Mouse (Mus musculus): ENCODE results near the gene Mtss1l. TPM values are rescaled to one million over a fixed set of nuclear protein-coding genes. Genes with fewer than 3 reads are reported as not detected.

The Mtss1l gene
- polyA plus RNA-seq, 1 experiment from 2014 or later, result 13.8 TPM

DNA sequence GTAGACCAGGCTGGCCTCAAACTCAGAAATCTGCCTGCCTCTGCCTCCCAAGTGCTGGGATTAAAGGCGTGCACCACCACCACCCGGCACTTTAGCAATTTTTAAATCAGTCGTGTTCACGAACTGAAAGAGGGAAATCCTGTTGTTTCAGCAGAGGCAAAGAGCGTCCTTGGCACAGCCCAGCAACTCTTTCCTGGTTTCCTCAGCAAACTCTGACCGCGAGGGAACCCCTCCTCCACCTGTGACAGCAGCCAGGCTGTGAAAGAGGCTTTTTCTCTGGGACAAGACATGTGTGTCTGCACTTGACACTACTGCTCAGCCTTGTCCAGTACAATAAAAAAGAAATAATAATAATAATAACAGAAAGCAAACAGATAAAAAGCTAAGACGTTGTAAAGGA, 65.7 kb downstream of the Mtss1l start:
- Histone ChIP-seq H3K9me3 (replicated peaks) (no peaks in the 10 kb centered on the region), H3K36me3 (no peaks in the 10 kb centered on the region), H3K4me2 (replicated peaks) (no peak overlapping the region), H3K4me3 (replicated peaks) (no peak overlapping the region), H3K4me1 (peaks cover 24% of the 10 kb centered on the region), H3K27ac (replicated peaks) (no peak overlapping the region), H3K9ac (no peak overlapping the region), H3K27me3 (no peaks in the 10 kb centered on the region)
- 78% methylated on average over 8 of the region's 8 CpGs for WGBS
- ATAC-seq (ENCODE audit: insufficient number of reproducible peaks, low FRiP score, low TSS enrichment, low read depth), result no peak

DNA sequence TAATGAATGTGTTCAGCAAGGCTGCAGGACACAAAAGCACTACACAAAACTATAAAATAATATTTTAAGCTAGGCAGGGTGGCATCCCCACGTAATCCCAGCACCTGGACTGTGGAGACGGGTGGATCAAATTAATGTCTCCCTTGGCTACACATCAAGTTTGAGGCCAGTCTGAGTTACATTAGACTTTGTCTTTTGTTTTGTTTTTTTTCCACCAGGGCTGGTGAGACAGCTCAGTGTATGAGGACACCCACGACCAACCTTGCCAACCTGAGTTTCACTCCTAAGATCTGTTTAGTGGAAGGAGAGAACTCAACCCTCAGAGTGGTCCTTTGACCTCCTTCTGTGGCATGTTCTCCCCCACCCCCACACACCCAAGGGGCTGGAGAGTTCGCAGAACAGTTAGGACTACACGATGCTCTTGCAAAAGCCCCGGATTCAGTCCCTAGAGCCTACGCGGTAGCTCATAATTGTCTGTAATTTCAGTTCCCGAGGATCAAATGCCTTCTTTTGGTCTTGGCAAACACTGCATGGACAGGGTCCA, 66.2 kb downstream of the Mtss1l start:
- no peak for ATAC-seq (ENCODE audit: insufficient number of reproducible peaks, low FRiP score, low TSS enrichment, low read depth)
- no peak overlapping the region for H3K27ac ChIP-seq (replicated peaks)
- 59% methylated on average over 9 of the region's 9 CpGs for WGBS

DNA sequence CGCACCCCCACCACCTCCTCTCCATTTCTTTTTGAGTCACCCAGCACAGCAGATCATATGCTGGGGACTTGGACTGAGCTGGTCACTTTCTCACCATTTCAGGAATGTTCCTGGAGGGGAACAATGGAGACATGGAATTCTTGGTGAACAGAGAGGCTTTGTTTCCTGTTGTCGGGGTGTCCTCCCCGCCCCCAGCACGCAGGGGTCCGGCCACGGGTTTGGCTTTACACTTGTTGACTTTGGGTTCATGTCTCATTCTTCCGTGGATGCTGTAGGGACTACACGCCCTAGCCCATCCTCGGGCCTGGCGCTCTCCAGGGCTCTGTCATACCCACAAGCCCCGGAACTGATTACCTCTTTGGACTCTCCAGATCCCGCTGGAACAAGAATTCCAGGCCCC, 67.7 kb downstream of the Mtss1l start:
- Histone ChIP-seq H3K27ac (replicated peaks) (peak overlapping the region; percentile 58), H3K4me2 (replicated peaks) (no peak overlapping the region; the same call in 1 of the 2 replicates), H3K36me3 (no peaks in the 10 kb centered on the region), H3K9me3 (replicated peaks) (no peaks in the 10 kb centered on the region), H3K9ac (no peak overlapping the region), H3K27me3 (no peaks in the 10 kb centered on the region), H3K4me3 (replicated peaks) (no peak overlapping the region), H3K4me1 (peaks cover 38% of the 10 kb centered on the region)
- ATAC-seq (ENCODE audit: insufficient number of reproducible peaks, low FRiP score, low TSS enrichment, low read depth), result no peak
- 50% methylated on average over 12 of the region's 12 CpGs for WGBS

More for the DNA sequence above, 66.2 kb downstream of the Mtss1l start:
- no peak overlapping the region for H3K4me2 ChIP-seq (replicated peaks)
- no peak overlapping the region for H3K4me3 ChIP-seq (replicated peaks)
- peaks cover 24% of the 10 kb centered on the region for H3K4me1 ChIP-seq
- no peaks in the 10 kb centered on the region for H3K36me3 ChIP-seq
- H3K27me3 ChIP-seq, result no peaks in the 10 kb centered on the region
- H3K9me3 ChIP-seq (replicated peaks), result no peaks in the 10 kb centered on the region
- no peak overlapping the region for H3K9ac ChIP-seq

DNA sequence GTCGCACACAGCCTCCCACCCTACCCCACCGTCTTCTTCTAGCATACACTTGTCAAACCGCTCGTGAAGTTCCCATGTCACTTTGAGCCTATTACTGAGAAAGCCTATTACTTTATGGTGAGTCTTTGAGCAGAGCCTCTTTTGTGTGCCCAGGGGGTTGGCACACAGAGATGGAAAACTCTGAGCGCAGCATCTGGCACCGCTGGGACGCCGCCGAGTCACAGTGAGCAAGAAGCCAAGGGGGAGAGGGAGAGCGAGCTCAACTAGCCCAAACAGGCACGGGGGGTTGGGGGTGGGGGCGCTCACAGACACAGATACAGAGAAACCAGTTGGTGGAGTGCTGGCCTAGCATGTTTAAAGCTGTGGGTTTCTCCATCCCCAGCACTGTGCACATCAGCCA, 68.3 kb downstream of the Mtss1l start:
- Histone ChIP-seq H3K9ac (no peak overlapping the region), H3K36me3 (no peaks in the 10 kb centered on the region), H3K9me3 (replicated peaks) (no peaks in the 10 kb centered on the region), H3K27ac (replicated peaks) (peak overlapping the region; percentile 58), H3K4me3 (replicated peaks) (no peak overlapping the region), H3K4me1 (peaks cover 38% of the 10 kb centered on the region), H3K4me2 (replicated peaks) (no peak overlapping the region; the same call in 1 of the 2 replicates), H3K27me3 (no peaks in the 10 kb centered on the region)
- 40% methylated on average over 12 of the region's 12 CpGs for WGBS
- no peak; the same call in 1 of the 2 replicates for ATAC-seq (ENCODE audit: insufficient number of reproducible peaks, low FRiP score, low TSS enrichment, low read depth)

DNA sequence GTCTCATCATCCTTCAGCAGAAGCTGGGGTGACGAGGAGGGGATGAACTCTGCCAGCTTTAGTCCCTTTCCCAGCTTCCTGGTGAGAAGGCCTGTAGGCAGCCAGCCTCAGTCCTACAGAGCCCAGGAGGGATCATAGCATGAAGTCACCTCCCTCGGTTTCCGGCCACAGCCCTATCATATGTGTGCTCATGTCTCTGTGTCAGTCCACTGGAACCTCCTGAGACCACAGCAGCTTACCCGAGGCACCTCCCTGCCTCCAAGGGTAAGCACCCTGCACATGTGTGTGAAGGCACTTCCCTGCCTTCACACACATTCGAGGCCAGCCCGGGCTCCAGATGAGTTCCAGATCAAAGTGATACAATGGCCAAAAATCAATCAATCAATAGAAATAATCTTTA, 69.0 kb downstream of the Mtss1l start:
- H3K4me2 ChIP-seq (replicated peaks), result no peak overlapping the region
- H3K4me3 ChIP-seq (replicated peaks), result no peak overlapping the region
- H3K9ac ChIP-seq, result no peak overlapping the region; the same call in 1 of the 2 replicates
- no peaks in the 10 kb centered on the region for H3K36me3 ChIP-seq
- H3K9me3 ChIP-seq (replicated peaks), result no peaks in the 10 kb centered on the region
- 69% methylated on average over 6 of the region's 6 CpGs for WGBS
- peak overlapping the region; percentile 58 for H3K27ac ChIP-seq (replicated peaks)
- H3K4me1 ChIP-seq, result peaks cover 38% of the 10 kb centered on the region
- no peak for ATAC-seq (ENCODE audit: insufficient number of reproducible peaks, low FRiP score, low TSS enrichment, low read depth)
- H3K27me3 ChIP-seq, result no peaks in the 10 kb centered on the region

Other genes starting within 250 kb of the Mtss1l start
- 17.5 and 18.6 TPM in 2 replicates for gene Vac14, start 102.9 kb upstream of the Mtss1l start, polyA plus RNA-seq (2015; fragmentation: Nextera tagmentation; extraction: Ambion mirVana)
- gene Il34, start 84.4 kb downstream of the Mtss1l start, polyA plus RNA-seq (2015; fragmentation: Nextera tagmentation; extraction: Ambion mirVana), result 4.9 and 5.3 TPM in 2 replicates
- gene Cog4, start 125.1 kb downstream of the Mtss1l start, polyA plus RNA-seq (2015; fragmentation: Nextera tagmentation; extraction: Ambion mirVana), result 76.1 and 79.9 TPM in 2 replicates
- gene Sf3b3, start 125.3 kb downstream of the Mtss1l start, polyA plus RNA-seq (2015; fragmentation: Nextera tagmentation; extraction: Ambion mirVana), result 128 and 130 TPM in 2 replicates
- 11.2 and 11.7 TPM in 2 replicates for gene Fuk, start 181.0 kb downstream of the Mtss1l start, polyA plus RNA-seq (2015; fragmentation: Nextera tagmentation; extraction: Ambion mirVana)
- 32.6 and 34.8 TPM in 2 replicates for gene St3gal2, start 198.4 kb downstream of the Mtss1l start, polyA plus RNA-seq (2015; fragmentation: Nextera tagmentation; extraction: Ambion mirVana)

All from embryonic facial prominence, embryonic 15.5 days (tissue).